Mouse (Mus musculus) MEL (cell line): ENCODE data around the gene Kcnj1. TPM values are rescaled to one million over a fixed set of nuclear protein-coding genes. Genes with fewer than 3 reads are reported as not detected.

Experiments
- DNase-seq: peaks from one replicate; pipeline ENCODE4 v3.0.0; 2011; ENCODE audit warnings: low read depth, low spot score
- H3K27ac ChIP-seq: 2 replicates; pipeline ENCODE4 v1.5.1; 2012; ENCODE audit warnings: low read depth, mild to moderate bottlenecking, control low read depth, low read length, moderate library complexity; ENCODE audit not compliant: control insufficient read depth
- H3K27me3 ChIP-seq, 2 experiments: fragments of 150-350 bp in 1 of 2; sonication (generic) in 1 of 2; 2 replicates each; pipeline ENCODE4 v1.6.1; 2012; ENCODE audit warnings: low read length in 2 of 2, mild to moderate bottlenecking in 2 of 2, improper control_type of control experiment in 1 of 2, moderate library complexity in 1 of 2; ENCODE audit not compliant: insufficient read depth in 2 of 2, control insufficient read depth in 1 of 2
- H3K36me3 ChIP-seq, 2 experiments: 2 replicates each; pipeline ENCODE4 v1.6.1; 2012 to 2014; ENCODE audit warnings: low read length in 2 of 2, improper control_type of control experiment in 1 of 2, inconsistent platforms in 1 of 2, mild to moderate bottlenecking in 1 of 2; ENCODE audit not compliant: insufficient read depth in 2 of 2, control insufficient read depth in 1 of 2
- H3K4me1 ChIP-seq, 2 experiments: fragments of 150-350 bp in 1 of 2; sonication (generic) in 1 of 2; 2 replicates each; pipeline ENCODE4 v1.6.1; 2012; ENCODE audit warnings: low read length in 2 of 2, improper control_type of control experiment in 1 of 2, mild to moderate bottlenecking in 1 of 2; ENCODE audit not compliant: insufficient read depth in 2 of 2, control insufficient read depth in 1 of 2
- H3K4me3 ChIP-seq, 2 experiments: fragments of 150-350 bp in 1 of 2; sonication (generic) in 1 of 2; 2 replicates each; pipeline ENCODE4 v1.5.1; 2012; ENCODE audit warnings: low read depth in 2 of 2, low read length in 2 of 2, mild to moderate bottlenecking in 2 of 2, moderate library complexity in 2 of 2, control low read depth in 1 of 2, improper control_type of control experiment in 1 of 2; ENCODE audit not compliant: control insufficient read depth in 1 of 2, insufficient read depth in 1 of 2
- H3K79me2 ChIP-seq: 2 replicates; pipeline ENCODE4 v1.6.1; 2012; ENCODE audit warnings: mild to moderate bottlenecking, low read length, moderate library complexity; ENCODE audit not compliant: control insufficient read depth, poor library complexity, insufficient read depth
- H3K9ac ChIP-seq: 2 replicates; pipeline ENCODE4 v1.6.1; 2012; ENCODE audit warnings: low read depth, mild to moderate bottlenecking, control low read depth, low read length, moderate library complexity; ENCODE audit not compliant: control insufficient read depth, poor library complexity, severe bottlenecking
- H3K9me3 ChIP-seq: fragments of 150-350 bp; sonication (generic); replicated peaks from 2 replicates; pipeline ENCODE4 v1.6.1; 2012; ENCODE audit warnings: mild to moderate bottlenecking, low read length, improper control_type of control experiment, moderate library complexity; ENCODE audit not compliant: insufficient read depth
- BHLHE40 ChIP-seq: IDR thresholded peaks from 2 replicates; pipeline ENCODE4 v1.6.1; 2012; ENCODE audit warnings: low read depth, mild to moderate bottlenecking, inconsistent platforms, low read length, improper control_type of control experiment, borderline replicate concordance
- CHD1 ChIP-seq: IDR thresholded peaks from 2 replicates; pipeline ENCODE4 v1.6.1; 2012; ENCODE audit warnings: low read depth, mild to moderate bottlenecking, inconsistent platforms, low read length, improper control_type of control experiment
- CTCF ChIP-seq, 3 experiments: IDR thresholded peaks in 2 of 3; conservative IDR thresholded peaks in 1 of 3; 2 replicates each; pipeline ENCODE4 v1.5.1; 2011 to 2012; ENCODE audit warnings: low read length in 3 of 3, low read depth in 2 of 3, mild to moderate bottlenecking in 2 of 3, improper control_type of control experiment in 1 of 3, inconsistent platforms in 1 of 3, mixed read lengths in 1 of 3, moderate library complexity in 1 of 3; ENCODE audit not compliant: control insufficient read depth in 1 of 3, insufficient read depth in 1 of 3, poor library complexity in 1 of 3, severe bottlenecking in 1 of 3
- EP300 ChIP-seq, 2 experiments: IDR thresholded peaks; 2 replicates each; pipeline ENCODE4 v1.6.1; 2011; ENCODE audit warnings: improper control_type of control experiment in 2 of 2, low read length in 2 of 2, low read depth in 1 of 2, mild to moderate bottlenecking in 1 of 2
- MEF2A ChIP-seq: IDR thresholded peaks from 2 replicates; pipeline ENCODE4 v1.6.1; 2014; ENCODE audit warnings: low read depth, mild to moderate bottlenecking, inconsistent platforms, low read length, improper control_type of control experiment; ENCODE audit not compliant: poor library complexity, insufficient replicate concordance, severe bottlenecking; ENCODE audit errors: extremely low read depth
- MYB ChIP-seq: IDR thresholded peaks from 2 replicates; pipeline ENCODE4 v1.6.1; 2011; ENCODE audit warnings: mild to moderate bottlenecking, low read depth, low read length, improper control_type of control experiment
- NELFE ChIP-seq: IDR thresholded peaks from 2 replicates; pipeline ENCODE4 v1.6.1; 2011; ENCODE audit warnings: low read depth, low read length, improper control_type of control experiment
- RCOR1 ChIP-seq: IDR thresholded peaks from 2 replicates; pipeline ENCODE4 v1.6.1; 2012; ENCODE audit warnings: low read depth, mild to moderate bottlenecking, inconsistent platforms, low read length, improper control_type of control experiment
- TBP ChIP-seq: IDR thresholded peaks from 2 replicates; pipeline ENCODE4 v1.8.0; 2011; ENCODE audit warnings: low read depth, low read length, improper control_type of control experiment
- USF1 ChIP-seq: IDR thresholded peaks from 2 replicates; pipeline ENCODE4 v1.6.1; 2014; ENCODE audit warnings: low read depth, mild to moderate bottlenecking, inconsistent platforms, low read length, improper control_type of control experiment, moderate library complexity
- ZC3H11A ChIP-seq: IDR thresholded peaks from 2 replicates; pipeline ENCODE4 v1.6.1; 2012; ENCODE audit warnings: low read depth, mild to moderate bottlenecking, inconsistent platforms, low read length, improper control_type of control experiment
- ZNF384 ChIP-seq: IDR thresholded peaks from 2 replicates; pipeline ENCODE4 v1.6.1; 2012; ENCODE audit warnings: low read depth, mild to moderate bottlenecking, inconsistent platforms, low read length, improper control_type of control experiment
- polyA plus RNA-seq, 2 experiments: library from polyadenylated mRNA; stranded (reverse) in 1 of 2; unstranded in 1 of 2; fragments of >175 nt in 1 of 2; fragments of >200 nt in 1 of 2; gene quantifications; 2 replicates each; pipeline versions ENCODE4 v1.2.1 to v1.2.4; 2012; ENCODE audit warnings: low replicate concordance in 2 of 2, low read depth in 1 of 2; ENCODE audit not compliant: insufficient read length in 2 of 2, insufficient read depth in 1 of 2, missing spikeins in 1 of 2
- total RNA-seq: library from RNA; depleted of rRNA; stranded (reverse); fragments of 300-350 nt; gene quantifications from 2 replicates; pipeline ENCODE4 v1.2.3, GENCODE M21; 2012

Kcnj1 gene
- total and polyA plus RNA-seq, 3 experiments = not detected

DNA sequence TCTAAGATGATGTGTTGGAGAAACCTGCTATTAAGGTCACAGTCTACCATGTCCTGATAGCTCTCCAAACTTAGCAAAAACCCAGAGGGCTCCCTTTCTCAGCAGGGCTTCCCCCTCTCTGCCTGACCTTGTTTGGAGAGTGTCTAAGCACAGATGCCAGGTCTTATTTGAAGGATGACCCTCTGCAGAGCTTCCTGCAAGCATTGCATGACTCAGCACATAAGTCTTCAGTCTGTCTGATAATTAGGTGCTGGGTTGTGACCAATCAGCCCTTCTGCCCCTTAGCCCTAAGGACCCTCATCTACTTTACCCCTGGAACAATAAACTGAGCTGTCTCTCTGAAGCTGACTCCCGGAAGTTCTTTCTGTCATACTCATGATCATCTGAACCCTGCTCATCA lies 11.5 kb upstream of the Kcnj1 start:
- DNase-seq = no peak
- no peak overlapping the region for H3K4me3 ChIP-seq
- TF ChIP-seq MYB (no peak), CTCF (IDR thresholded peaks at IDR 0.05 in 2 of 3, conservative IDR thresholded peaks at IDR 0.05 in 1 of 3; ENCODE audit: control insufficient read depth in 1 of 3, insufficient read depth in 1 of 3, low read depth in 2 of 3, low read length in 3 of 3, poor library complexity in 1 of 3, severe bottlenecking in 1 of 3) (no peak), RCOR1 (no peak), NELFE (no peak)
- H3K79me2 ChIP-seq = no peaks in the 10 kb centered on the region
- no peak overlapping the region for H3K9ac ChIP-seq
- no peaks in the 10 kb centered on the region for H3K36me3 ChIP-seq
- no peak overlapping the region for H3K27ac ChIP-seq
- H3K9me3 ChIP-seq = no peaks in the 10 kb centered on the region
- no peaks in the 10 kb centered on the region for H3K4me1 ChIP-seq
- peaks cover 0 to 5% of the 10 kb centered on the region in 2 experiments; a peak in 2 of 4 replicates for H3K27me3 ChIP-seq

DNA sequence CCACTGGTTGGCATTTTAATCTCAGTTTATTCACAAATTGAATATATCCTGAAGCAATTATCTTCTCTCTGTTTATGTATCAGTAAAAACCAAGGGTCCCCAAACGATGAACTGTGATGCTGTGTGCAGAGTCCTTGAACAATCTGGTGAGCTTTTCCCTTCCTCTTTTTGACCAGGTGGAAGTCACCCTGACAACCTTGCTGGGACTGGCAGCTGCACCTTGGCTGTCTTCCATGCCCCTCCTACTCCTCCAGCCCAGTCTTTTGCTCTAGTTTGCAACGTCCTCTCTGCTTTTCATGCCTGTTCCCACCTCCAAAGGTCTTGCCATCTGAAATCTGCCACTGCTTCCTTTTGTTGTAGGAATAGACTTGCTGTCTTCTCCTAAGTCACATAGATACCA lies 3.5 kb upstream of the Kcnj1 start:
- Histone ChIP-seq H3K9me3 (no peaks in the 10 kb centered on the region), H3K27ac (no peak overlapping the region), H3K36me3 (no peaks in the 10 kb centered on the region), H3K79me2 (no peaks in the 10 kb centered on the region), H3K9ac (no peak overlapping the region), H3K4me3 (no peak overlapping the region), H3K27me3 (peaks cover 0 to 2% of the 10 kb centered on the region in 2 experiments; a peak in 2 of 4 replicates), H3K4me1 (no peaks in the 10 kb centered on the region)
- no peak for DNase-seq
- TF ChIP-seq BHLHE40 (no peak), CTCF (IDR thresholded peaks at IDR 0.05 in 2 of 3, conservative IDR thresholded peaks at IDR 0.05 in 1 of 3; ENCODE audit: control insufficient read depth in 1 of 3, insufficient read depth in 1 of 3, low read depth in 2 of 3, low read length in 3 of 3, poor library complexity in 1 of 3, severe bottlenecking in 1 of 3) (no peak), RCOR1 (no peak), CHD1 (no peak), EP300 (IDR thresholded peaks at IDR 0.05; ENCODE audit: low read depth in 1 of 2, low read length in 2 of 2) (no peak), ZNF384 (no peak), NELFE (no peak), USF1 (no peak), TBP (no peak)

DNA sequence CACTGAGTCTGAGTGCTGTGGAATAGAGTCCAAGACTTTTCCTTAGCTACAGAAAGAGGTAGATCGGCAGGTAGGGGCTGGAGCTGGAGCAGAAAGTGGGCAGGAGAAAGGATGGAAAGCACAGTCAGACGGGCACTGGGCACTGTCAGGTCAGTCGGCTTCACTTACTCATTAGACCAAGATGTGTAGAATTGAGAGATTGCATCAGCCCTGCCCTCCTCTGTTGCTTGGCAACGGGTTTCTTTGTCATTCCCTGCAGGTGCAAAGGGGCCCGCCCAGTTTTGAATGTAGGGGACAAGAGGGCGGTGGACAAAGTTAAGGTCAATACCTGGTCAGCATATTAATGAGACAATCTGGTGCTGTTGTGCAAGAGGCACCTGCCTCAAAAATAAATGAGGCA lies 2.9 kb upstream of the Kcnj1 start:
- TF ChIP-seq ZC3H11A (no peak), RCOR1 (no peak), MEF2A (no peak)
- Histone ChIP-seq H3K9ac (no peak overlapping the region), H3K36me3 (no peaks in the 10 kb centered on the region), H3K4me3 (no peak overlapping the region), H3K79me2 (no peaks in the 10 kb centered on the region), H3K4me1 (no peaks in the 10 kb centered on the region), H3K27me3 (peaks cover 0 to 2% of the 10 kb centered on the region in 2 experiments; a peak in 2 of 4 replicates), H3K9me3 (no peaks in the 10 kb centered on the region), H3K27ac (no peak overlapping the region)
- DNase-seq = no peak
